Mouse (Mus musculus) right cerebral cortex, postnatal 4 days (tissue): ENCODE measurements around the gene Crybg3.
"Not testable (repeated sequence)": the region's sequence is repeated elsewhere in the genome, so short reads cannot be mapped to it uniquely, and the experiment has no call there.

ENCODE experiments used
- DNase-seq: peaks from one replicate; pipeline ENCODE4 v3.0.0-alpha.2; 2022

The Crybg3 gene

DNA sequence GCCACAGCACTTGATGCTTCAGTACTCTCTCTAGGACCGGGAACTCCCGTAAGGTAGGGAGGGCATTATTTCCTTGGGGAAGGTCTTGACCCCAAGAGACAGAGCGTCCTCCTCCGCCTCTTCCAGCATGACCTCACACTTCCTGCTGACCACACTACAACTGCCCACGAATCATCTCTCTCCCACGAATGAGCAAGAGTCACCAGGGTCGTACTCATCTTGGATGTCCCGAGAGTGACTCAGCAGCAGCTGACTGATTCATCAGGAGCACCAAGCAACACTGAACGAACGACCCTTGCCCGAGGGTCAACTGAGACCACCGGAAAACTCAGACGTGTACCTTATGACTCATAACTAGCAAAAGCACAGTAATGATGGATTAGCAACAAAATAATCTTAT lies 71.2 kb downstream of the Crybg3 start:
- DNase-seq, result no peak

DNA sequence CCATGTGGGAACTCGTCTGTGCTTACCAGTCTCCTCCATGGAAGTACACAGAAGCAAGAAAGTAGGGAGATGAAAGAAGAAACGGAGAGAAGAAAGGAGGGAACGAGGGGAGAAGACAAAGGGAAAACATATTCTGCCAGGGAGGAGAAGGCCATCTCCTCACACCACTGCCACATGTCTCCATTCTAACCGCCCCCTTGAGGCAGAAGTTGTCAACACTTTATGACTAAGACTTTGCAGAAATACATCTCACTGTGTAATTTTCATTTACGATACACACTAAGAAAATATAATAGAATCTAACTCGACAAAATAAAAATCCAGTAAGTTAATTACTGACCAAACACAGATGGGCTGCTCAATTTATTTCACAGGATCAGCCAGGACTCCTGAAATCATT lies 73.8 kb downstream of the Crybg3 start:
- DNase-seq, result no peak

DNA sequence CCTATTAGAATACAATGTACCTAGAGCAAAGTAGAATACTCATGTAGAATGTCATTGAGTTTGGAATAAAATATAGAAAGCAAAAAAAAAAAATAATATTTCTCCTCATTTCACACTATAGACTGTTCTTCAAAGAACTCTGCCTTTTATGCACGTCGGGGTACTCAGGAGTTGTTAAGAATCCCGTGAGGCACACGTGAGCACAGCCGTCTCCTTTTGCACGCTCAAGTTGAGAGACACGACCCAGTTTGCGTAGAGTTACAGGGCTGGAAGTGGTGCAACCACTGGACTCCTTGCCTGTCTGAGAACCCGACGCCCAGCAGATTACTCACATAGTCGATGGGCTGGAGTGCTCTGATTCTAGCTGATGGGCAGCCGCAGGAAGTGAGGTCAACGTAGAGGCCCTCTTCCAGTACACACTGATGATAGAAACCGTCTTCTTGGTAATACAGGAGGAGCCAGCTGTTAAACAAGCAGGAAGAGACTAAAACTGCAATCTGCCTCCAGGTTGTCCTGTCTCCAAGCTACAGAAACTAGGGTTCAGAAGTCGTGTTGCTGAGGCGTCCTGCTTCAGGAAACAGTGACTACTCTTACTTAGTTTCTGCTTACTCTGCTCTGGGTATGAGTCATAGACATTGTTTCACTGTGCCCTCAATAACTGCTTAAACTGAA lies 78.9 kb downstream of the Crybg3 start:
- DNase-seq, result no peak

DNA sequence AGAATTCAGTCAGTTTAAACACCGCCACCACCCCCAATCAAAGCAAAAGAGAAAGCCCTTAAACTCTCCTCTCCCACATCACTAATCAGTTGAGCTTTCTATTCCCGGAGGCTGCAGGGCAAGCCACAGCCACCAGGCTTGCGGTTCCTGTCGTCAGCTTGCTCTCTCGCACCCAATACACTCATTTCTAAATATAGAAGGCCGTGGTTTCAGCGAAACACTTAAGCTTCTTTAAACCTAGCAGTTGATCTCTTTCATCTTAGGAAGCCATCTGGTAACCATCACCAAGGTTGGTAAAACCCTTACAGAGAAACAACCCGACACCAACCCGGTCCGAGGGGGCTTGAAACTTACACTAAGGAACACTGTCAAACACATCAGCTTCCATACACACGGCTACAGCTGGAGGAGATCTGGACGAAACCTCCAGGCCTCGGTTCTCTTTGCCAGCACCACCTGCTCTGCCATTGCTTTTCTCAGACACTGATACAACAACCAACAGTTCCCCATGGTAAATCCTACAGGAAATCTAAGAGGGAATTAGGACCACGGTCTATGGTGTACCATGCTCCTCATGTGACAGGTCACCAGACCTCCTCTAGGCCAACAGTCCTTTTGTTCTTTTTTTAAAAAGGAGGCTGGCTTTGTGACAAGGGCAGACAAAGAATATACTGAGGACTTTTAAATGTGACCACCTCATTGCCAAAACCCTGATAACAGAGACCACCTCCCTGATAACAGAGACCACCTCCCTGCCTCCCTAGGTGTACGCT lies 83.1 kb downstream of the Crybg3 start:
- DNase-seq, result no peak

DNA sequence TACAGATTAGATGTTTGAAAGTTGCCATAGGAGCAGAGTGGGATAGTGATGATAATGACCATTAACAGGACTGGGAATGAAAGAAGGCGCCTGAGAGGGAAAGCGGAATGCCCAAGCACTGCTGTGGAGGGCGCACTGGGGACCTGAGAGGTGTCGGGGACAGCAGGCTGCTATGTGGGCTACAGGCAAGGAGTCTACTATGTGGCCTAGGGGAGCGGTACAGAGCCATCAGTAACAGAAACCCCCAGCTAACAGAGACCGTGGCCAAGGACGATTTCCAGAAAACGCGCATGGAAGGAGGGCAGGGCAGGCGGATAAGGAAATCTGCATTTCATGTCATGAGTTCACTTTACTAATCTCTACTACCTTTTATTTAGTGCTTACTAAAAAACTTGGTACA lies 83.8 kb downstream of the Crybg3 start:
- no peak for DNase-seq

DNA sequence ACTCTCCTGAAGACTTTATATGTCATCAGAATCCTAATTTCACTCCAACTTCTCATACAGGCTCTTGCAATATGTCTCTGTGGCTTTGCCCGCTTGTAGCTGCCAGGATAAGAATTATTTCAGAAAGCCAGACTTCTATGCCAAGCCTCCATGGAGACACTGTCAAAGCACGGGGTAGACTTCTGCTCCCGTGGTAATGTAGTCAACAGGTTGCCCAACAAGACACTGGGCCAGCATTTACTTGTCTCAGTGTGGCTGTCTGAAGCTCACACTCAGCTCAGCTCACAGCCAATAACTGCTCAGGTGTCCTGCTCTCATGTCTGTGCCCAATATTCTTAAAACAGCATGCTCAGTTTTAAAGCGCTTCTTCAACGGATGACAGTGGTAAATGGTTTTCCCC lies 85.6 kb downstream of the Crybg3 start:
- DNase-seq, result no peak

DNA sequence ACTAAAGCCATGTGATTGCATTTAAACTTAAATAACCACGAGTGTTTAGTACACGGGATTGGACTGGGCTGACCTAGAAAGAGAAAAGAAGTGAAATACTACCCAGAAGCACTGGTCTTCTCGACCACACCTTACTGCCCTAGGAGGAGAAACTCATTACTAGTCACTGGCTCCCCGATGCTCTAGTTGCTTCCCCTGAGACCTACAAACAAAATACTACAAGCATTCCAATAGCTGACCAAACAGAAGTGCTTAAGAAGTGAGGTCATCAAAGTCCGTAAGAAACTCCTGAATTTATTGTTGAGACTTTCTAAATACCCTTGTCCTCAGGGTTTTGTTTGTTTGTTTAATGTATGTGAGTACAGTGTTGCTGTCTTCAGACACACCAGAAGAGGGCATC lies 90.9 kb downstream of the Crybg3 start:
- DNase-seq, result no peak

DNA sequence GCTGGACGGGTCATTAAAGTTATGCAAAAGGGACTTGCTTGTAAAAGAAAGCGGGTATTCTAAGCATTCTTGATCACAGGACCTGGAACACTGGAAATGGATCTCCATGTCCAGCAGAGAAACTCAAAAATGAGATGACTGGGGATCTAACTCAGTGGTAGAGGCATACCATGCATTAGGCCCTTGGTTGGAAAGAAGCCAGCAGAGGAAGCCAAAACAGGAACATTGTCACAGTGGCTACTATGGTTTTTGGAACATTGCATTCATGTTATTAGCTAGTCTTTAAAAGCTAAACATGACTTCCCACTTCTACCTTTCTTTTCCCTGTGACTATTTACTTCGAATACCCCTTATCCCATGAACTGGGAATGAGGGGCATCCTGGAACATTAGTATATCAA lies 101.6 kb downstream of the Crybg3 start:
- no peak for DNase-seq

DNA sequence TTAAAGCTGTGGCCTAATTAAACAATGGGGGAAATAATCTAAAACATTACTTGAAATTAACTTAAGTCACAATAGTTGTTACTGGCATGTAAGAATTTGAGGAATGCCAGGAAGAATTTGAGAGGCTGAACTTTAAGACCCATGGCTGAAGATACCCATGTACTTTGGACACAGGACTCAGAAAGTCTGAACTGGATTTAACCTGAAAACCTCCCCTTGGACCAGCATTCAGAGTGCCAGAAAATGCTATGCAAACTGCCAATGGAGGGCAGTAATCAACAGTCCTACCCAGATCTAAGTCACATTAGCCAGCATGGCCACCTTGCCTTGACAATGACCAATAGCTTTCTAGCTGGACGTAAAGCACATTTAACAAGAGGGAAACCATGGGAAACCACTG lies 102.8 kb downstream of the Crybg3 start:
- DNase-seq, result no peak

DNA sequence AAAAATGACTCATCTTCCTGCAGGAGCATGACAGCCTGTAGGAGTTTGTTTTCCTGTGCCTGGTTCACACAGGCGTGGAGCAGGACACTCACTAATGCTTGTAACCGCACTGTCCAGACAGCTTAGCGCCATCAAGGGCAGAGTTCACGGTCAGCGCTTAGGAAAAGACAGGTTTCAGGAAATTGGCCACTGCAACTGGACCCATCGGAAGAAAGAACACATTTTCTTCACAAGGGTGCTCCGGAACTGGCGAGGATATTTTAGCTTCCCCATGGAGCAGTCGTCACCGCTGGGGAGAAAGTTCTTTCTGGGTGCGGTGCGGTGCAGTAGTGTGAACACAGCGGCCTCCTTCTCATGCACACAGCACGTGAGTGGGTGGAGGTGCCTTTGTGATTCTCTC lies 107.6 kb downstream of the Crybg3 start:
- DNase-seq, result no peak

DNA sequence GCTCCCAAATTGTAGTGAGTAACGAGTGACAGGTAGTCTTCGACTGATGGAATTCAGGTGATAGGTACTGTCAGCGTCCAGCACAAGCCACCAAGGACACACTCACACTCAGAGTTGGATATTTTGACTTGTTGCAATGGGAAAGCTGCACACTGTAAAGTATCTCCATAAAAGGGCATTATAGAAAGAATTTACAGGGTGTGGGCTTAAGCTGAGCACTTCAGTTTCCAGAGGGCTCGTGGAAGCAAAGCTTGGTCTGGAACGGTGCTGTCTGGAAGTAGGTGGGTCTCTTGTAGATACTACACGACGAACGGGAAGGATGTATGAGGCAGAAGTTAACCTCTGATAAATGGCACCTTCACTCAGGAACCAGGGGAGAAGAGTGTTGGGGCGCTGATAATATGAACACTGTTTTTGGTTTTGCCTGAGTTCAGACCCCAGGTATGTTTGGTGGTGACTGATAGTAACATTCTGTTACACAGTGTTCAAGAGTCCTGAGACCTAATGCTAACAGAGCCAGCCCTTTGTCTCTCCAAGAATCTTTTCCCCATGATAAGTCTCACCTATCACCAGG lies 112.7 kb downstream of the Crybg3 start:
- no peak for DNase-seq

DNA sequence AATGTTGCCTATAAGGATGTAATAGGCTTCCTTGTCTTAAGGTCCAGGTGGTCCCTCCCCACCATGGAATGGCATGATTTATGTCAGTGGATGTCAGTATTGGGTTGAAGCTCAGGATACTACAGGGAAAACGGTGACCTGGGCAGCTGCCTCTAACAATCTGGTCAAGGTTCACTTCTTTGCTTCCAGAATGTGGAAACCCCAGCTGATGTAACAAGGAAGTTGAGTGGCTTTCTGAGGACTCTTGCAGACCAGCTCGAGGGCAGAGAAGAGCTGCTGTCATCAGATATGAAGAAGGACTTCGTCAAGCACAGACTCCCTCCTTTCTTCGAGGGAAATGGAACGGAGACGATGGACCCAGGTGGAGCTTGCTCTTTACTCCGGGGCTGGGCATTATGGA lies 113.5 kb downstream of the Crybg3 start:
- no peak for DNase-seq

DNA sequence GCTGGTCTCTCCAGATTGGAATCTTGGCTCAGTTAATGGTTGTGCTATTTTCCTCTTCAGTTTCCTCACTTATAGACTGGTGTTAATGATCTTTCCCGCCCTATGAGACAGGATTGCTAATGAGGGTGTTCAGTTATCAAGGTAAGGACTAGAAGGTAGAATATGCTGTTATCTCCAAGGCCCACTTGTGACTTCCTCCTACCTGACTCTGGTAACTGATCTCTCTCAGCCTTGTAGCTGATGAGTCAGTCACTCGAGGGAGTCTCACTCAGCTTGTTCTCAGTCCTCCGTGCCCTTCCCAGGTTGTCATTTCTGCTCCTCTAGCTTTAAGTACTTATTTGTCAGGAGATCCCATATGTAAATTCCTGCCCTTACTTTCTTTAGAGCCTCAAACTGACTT lies 122.8 kb downstream of the Crybg3 start:
- DNase-seq, result no peak

DNA sequence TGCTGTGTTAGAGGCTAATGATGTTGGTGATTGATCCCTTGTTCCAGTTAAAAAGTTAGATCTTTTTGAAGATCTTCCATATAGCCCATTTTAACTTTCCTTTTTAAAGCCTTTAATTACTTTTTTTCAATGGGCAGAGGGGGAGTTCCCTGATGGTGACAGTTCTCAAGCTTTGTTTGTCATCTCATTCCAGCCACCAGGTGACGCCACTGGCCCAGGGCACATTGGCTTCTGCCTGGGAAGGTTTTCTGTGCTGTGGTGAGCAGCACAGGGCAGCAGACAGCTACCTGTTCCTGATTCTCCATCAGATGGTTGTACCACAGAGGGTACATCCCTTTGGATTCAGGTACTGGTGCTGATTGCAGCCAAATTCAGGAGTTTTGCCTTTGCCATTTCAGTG lies 126.0 kb downstream of the Crybg3 start:
- peak; percentile 68 for DNase-seq

DNA sequence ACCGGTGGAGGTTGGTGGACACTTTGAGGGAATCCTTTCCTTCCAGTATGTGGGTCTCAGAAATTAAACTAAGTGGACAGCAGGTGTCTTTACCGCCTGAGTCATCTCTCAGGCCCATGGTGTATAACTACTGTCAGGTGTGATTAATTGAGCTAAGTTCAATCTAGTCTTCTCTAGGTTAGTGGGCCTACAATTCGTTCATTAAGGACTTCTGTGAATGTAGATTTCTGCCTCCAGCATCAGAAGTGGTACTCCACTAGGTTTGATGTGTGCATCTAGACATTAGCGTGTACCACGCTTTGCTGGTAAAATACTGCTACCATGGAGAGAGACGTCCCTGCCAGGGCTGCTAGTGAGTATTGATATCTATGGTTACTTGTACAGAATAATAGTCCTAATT lies 128.2 kb downstream of the Crybg3 start:
- DNase-seq, result no peak

DNA sequence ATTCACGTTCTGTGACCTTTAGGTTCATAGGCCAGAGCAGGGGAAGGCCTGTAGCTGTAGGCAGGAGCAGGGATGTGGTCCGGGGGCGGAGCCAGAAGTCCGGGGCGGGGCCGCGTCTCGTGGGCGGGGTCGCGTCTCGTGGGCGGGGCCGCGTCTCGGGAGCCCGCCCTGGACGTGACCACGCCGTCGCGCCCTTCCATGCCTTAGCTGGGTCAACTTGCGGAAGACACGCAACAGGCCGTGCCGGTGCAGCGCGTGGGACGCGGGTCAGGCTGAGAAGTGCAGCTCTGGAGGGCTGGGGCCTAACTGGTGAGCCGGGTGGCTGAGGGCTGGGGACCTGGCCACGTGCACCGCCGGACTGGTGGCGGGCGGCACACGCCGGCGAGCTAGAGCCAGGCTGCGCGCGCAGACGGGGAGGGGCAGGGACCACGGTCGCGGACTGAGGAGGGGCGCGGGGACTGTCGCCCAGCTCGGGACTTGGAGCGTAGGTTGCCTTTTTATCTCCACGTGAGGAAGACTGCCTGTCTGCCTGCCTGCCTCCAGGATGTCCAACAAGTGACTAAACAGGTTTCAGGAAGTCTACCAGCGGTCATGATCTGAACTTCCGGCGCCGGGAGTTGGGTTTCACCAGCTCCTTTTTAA lies 129.0 kb downstream of the Crybg3 start, which contains the start of gene Riox2:
Riox2 (plus strand) TSS at position 139 of the 642 bp plus-strand sequence.
- DNase-seq, result peak; percentile 81

DNA sequence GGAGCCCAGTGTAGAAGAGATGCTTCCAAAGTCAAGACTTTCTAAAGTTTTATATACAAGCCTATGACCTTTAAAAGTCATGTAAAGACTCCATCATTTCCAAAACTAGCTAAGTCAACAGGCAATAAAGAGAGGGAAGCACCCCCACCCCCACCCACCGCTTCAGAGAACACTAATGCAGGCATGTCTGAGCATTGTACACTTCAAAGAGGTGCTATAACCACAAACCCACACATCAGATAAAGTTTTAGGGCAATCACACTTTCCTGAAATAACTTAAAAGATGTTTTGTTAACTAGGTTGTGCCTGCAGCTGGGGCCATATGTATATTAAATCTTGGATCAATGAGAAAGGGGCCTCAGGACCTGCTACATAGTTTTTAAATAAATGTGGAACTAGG lies 130.9 kb downstream of the Crybg3 start:
- DNase-seq, result no peak

DNA sequence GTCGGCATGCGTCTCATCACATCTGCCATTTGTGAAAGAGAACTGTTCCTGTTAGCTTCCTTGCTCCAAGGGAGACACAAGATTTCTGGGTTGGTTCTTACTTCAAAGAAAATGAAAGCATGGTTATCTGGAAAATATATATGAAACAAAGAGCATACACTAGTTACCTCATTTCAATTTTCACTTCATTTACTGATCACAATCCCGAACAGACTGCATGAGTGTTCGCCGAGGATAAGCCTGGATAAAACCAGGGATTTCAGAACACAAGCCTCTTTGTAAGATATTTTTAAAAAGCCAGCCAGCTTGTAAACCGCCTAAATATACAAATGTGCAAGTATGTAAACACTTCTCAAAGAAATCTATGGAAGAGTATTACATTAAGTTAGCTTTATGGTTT lies 136.8 kb downstream of the Crybg3 start:
- no peak for DNase-seq

DNA sequence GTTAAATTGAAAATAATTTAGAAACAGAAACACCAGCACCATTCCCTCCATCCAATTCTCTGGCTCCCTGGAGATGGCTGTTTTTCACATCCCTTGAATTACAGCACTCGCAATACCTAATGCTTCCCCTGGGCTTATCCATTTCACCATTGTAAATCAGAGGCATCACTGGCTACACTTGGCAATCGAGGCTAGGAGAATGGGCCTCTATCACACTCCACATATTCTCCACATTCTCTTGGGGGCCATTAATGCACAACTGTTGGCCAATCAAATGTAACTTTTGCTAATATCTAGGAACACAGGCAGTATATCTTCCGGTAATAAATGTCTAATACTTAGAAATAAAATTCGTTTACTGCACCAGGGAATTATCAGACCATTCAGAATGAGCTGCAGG lies 137.2 kb downstream of the Crybg3 start:
- no peak for DNase-seq

DNA sequence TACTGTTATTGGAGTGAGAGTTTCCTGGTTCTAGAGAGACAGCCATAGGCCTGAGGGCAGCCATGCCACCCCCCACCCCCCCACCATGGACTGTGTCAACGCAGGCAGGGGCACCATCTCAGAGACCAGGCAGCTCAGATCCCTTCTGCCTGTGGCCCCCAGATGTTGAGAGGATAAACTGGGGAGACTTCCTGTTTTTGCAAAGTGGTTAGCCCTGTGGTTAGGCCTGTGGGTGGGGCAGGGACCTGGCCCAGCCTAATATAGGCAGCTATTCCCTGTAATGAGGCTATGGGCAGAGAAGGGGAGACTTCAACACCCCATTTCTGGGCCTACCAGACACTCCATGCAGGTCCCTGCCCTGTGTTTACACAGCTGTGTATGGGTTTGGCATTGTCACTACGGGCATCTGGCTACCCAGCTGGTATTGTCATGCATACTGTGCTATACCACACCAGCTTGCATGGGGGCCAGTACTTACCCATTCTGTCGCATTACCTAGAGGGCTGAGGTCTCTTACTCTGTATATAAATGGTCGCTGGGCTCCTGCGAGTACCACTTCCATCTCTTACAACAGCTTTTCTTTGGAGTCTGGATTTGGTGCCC lies 141.4 kb downstream of the Crybg3 start:
- DNase-seq, result not testable (repeated sequence)

DNA sequence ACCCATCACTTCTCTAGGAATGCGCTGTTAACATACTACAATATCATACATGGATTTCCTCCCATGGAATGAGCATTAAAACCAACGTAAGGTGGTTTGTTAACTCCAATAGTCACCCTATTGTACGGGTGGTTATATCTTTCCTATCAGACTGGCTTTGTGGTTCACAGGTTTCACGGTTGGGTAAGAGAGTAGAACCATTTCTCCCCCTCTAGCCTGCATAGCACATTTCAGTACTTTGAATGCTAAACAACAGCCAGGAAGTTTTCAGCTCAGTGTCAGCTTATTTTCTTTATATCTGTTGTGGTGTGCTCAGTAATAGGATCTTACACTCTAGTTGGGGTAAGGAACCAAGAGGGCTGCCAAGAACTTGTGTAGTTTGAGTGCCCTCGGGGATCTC lies 149.0 kb downstream of the Crybg3 start:
- no peak for DNase-seq

DNA sequence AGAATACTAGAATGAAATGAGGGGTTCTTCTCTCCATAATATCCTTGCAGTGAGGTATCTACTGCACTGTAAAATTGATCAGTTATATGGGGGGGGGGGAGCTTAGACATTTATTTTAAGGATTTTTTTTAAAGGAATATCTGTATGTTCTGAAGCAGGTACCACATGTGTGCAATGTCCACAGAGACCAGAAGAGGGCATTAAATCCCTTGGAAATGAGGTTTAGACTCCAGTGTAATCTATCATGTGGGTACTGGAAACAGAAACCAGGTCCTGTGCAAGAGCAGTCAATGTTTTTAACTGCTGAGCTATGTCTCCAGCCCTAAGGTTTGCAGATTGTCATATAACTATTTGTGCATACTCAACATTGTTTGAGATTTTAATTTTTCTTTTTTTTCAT lies 151.7 kb downstream of the Crybg3 start:
- DNase-seq, result no peak

DNA sequence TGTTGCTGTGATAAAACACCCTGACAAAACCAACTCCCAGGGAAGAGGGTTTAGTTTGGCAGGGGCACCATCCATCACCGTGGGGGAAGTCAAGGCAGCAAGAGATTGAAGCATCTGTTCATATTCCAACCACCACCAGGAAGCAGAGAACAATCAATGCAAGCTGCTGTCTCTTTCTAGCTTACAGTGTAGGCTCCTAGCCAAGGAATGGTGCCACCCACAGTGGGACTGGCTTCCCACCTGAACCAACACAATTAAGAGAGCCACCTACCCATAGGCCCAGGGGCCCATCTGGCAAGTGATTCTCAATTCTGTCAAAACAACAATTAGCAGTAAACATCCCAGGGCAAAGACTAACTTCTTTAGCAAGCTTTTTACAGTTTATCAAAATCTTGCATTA lies 152.6 kb downstream of the Crybg3 start:
- no peak for DNase-seq
